Comparison of ENCODE assay signal across 10 mouse cellular contexts in genomic region chr19:15982926-15983738, GRCm38 (mm10). TPM values are rescaled to one million over a fixed set of nuclear protein-coding genes. Genes with fewer than 3 reads are reported as not detected.
A peak's percentile ranks its signal among the peaks of the same experiment; 100 is the strongest.
DNase-seq lines count a peak whose midpoint lies in the region; ATAC-seq lines count a peak whose summit lies in the region.
"Had no signal": no experiment of that assay in that cellular context is flagged by ENCODE, and none has a peak within 500 bp of the region (broad histone marks: within the 10 kb centered on the region; RNA-seq: fewer than 3 reads in every experiment).

No protein-coding gene starts in this region.

- H3K4me2 ChIP-seq in kidney, embryonic 14.5 days (replicated peaks; ENCODE audit: low read depth, low read length), result peak overlapping the region; percentile 21; the same call in 1 of the 2 replicates
- H3K4me2 ChIP-seq in hindbrain, embryonic 16.5 days (ENCODE audit: low read length), result peak overlapping the region; percentile 86
- H3K4me2 ChIP-seq in neural tube, embryonic 11.5 days (ENCODE audit: low read depth), result no peak overlapping the region

- ATAC-seq in kidney, embryonic 14.5 days (ENCODE audit: low FRiP score, low TSS enrichment), result no peak
- ATAC-seq in hindbrain, embryonic 16.5 days, result no peak
- no peak for ATAC-seq in neural tube, embryonic 11.5 days (ENCODE audit: insufficient read depth, low FRiP score, low TSS enrichment)

- H3K4me3 ChIP-seq in kidney, embryonic 14.5 days (ENCODE audit: low read length), result no peak overlapping the region
- peak overlapping the region; percentile 90 for H3K4me3 ChIP-seq in embryonic facial prominence, embryonic 10.5 days
- peak overlapping the region; percentile 68; the same call in 1 of the 2 replicates for H3K4me3 ChIP-seq in hindbrain, embryonic 16.5 days (ENCODE audit: low read length)
- no peak overlapping the region for H3K4me3 ChIP-seq in neural tube, embryonic 11.5 days (ENCODE audit: low read depth, low read length)

- no peaks in the 10 kb centered on the region for H3K9me3 ChIP-seq in kidney, embryonic 14.5 days (ENCODE audit: control insufficient read depth, low read length)
- H3K9me3 ChIP-seq in embryonic facial prominence, embryonic 10.5 days, result no peaks in the 10 kb centered on the region
- no peaks in the 10 kb centered on the region for H3K9me3 ChIP-seq in hindbrain, embryonic 16.5 days (ENCODE audit: control insufficient read depth, low read length)
- H3K9me3 ChIP-seq in neural tube, embryonic 11.5 days (ENCODE audit: control insufficient read depth, low read length), result no peaks in the 10 kb centered on the region

- DNase-seq in kidney, postnatal 25 days, result no peak
- peak; percentile 21 for DNase-seq in embryonic facial prominence, embryonic 10.5 days (ENCODE audit: low spot score)
- peak; percentile 36 for DNase-seq in neural tube, embryonic 11.5 days (ENCODE audit: low spot score)
- DNase-seq in adrenal gland, adult 8-10 months, result no peak
- DNase-seq in right cerebral cortex, postnatal 25 days, result no peak
- DNase-seq in adipocyte (ENCODE audit: low spot score), result no peak
- DNase-seq: gastrocnemius, postnatal 36 days; kidney, adult 8-10 months had no signal

- H3K27me3 ChIP-seq in kidney, embryonic 14.5 days (ENCODE audit: control insufficient read depth, insufficient read depth, low read length), result no peaks in the 10 kb centered on the region
- no peaks in the 10 kb centered on the region for H3K27me3 ChIP-seq in embryonic facial prominence, embryonic 10.5 days (replicated peaks; ENCODE audit: low read depth, poor library complexity, severe bottlenecking)
- H3K27me3 ChIP-seq in hindbrain, embryonic 16.5 days (replicated peaks; ENCODE audit: control insufficient read depth, insufficient read depth, low read length), result no peaks in the 10 kb centered on the region
- H3K27me3 ChIP-seq in neural tube, embryonic 11.5 days (ENCODE audit: control insufficient read depth, insufficient read depth, low read length), result no peaks in the 10 kb centered on the region

- H3K4me1 ChIP-seq in kidney, embryonic 14.5 days (ENCODE audit: control insufficient read depth, insufficient read depth, low read length), result peaks cover 6% of the 10 kb centered on the region; the same call in 1 of the 2 replicates
- H3K4me1 ChIP-seq in embryonic facial prominence, embryonic 10.5 days, result peaks cover 24% of the 10 kb centered on the region
- H3K4me1 ChIP-seq in hindbrain, embryonic 16.5 days (ENCODE audit: control insufficient read depth, insufficient read depth, low read depth, low read length), result peaks cover 20% of the 10 kb centered on the region
- H3K4me1 ChIP-seq in neural tube, embryonic 11.5 days (ENCODE audit: control insufficient read depth, insufficient read depth, low read length), result peaks cover 5% of the 10 kb centered on the region; the same call in 1 of the 2 replicates

- H3K27ac ChIP-seq in kidney, embryonic 14.5 days (ENCODE audit: low read depth, low read length), result no peak overlapping the region
- H3K27ac ChIP-seq in embryonic facial prominence, embryonic 10.5 days (replicated peaks), result no peak overlapping the region
- H3K27ac ChIP-seq in hindbrain, embryonic 16.5 days (ENCODE audit: low read depth, low read length), result no peak overlapping the region
- H3K27ac ChIP-seq in neural tube, embryonic 11.5 days (ENCODE audit: low read depth, low read length), result no peak overlapping the region

- H3K9ac ChIP-seq in kidney, embryonic 14.5 days (ENCODE audit: low read depth, low read length), result no peak overlapping the region
- no peak overlapping the region for H3K9ac ChIP-seq in hindbrain, embryonic 16.5 days (ENCODE audit: low read depth, low read length)
- H3K9ac ChIP-seq in neural tube, embryonic 11.5 days (ENCODE audit: low read length), result no peak overlapping the region

- 58% methylated on average over 10 of the region's 10 CpGs for WGBS in kidney, embryonic 14.5 days
- 48% methylated on average over 10 of the region's 10 CpGs for WGBS in embryonic facial prominence, embryonic 10.5 days
- 35% methylated on average over 9 of the region's 10 CpGs for WGBS in hindbrain, embryonic 16.5 days
- WGBS in neural tube, embryonic 11.5 days, result 38% methylated on average over 10 of the region's 10 CpGs

- H3K36me3 ChIP-seq in kidney, embryonic 14.5 days (ENCODE audit: control insufficient read depth, insufficient read depth, low read length), result peaks cover 13% of the 10 kb centered on the region; the same call in 1 of the 2 replicates
- H3K36me3 ChIP-seq in embryonic facial prominence, embryonic 10.5 days (replicated peaks), result peaks cover 37% of the 10 kb centered on the region
- no peaks in the 10 kb centered on the region for H3K36me3 ChIP-seq in hindbrain, embryonic 16.5 days (ENCODE audit: control insufficient read depth, insufficient read depth, low read length)
- H3K36me3 ChIP-seq in neural tube, embryonic 11.5 days (ENCODE audit: control insufficient read depth, insufficient read depth, low read length), result no peaks in the 10 kb centered on the region

RNA-seq across cellular contexts. Expression of gene Cep78, which starts 1.7 kb away (rescaled TPM):
- polyA plus RNA-seq in kidney, embryonic 14.5 days (2014; fragmentation: Nextera tagmentation; extraction: Ambion mirVana), result 20.2 and 36.0 TPM in 2 replicates
- 61.6 and 61.8 TPM in 2 replicates for polyA plus RNA-seq in embryonic facial prominence, embryonic 10.5 days (2016; fragmentation: Nextera tagmentation; extraction: Ambion mirVana)
- 24.1 and 24.4 TPM in 2 replicates for polyA plus RNA-seq in hindbrain, embryonic 16.5 days (2015; fragmentation: Nextera tagmentation; extraction: Ambion mirVana)
- polyA plus RNA-seq in neural tube, embryonic 11.5 days (2014; fragmentation: Nextera tagmentation; extraction: Ambion mirVana), result 50.9 and 54.8 TPM in 2 replicates
- 10 to 100 TPM in 2 of 4 experiments, 1 to 10 TPM in 2; 8.4 to 18.1 (median 11.0) TPM for total RNA-seq in adrenal gland, adult 8-10 months (2022)

RNA-seq across cellular contexts. Expression of gene Psat1, which starts 36.0 kb away (rescaled TPM):
- 88.6 and 116 TPM in 2 replicates for polyA plus RNA-seq in kidney, embryonic 14.5 days (2014; fragmentation: Nextera tagmentation; extraction: Ambion mirVana)
- 116 and 135 TPM in 2 replicates for polyA plus RNA-seq in embryonic facial prominence, embryonic 10.5 days (2016; fragmentation: Nextera tagmentation; extraction: Ambion mirVana)
- 88.3 and 93.2 TPM in 2 replicates for polyA plus RNA-seq in hindbrain, embryonic 16.5 days (2015; fragmentation: Nextera tagmentation; extraction: Ambion mirVana)
- polyA plus RNA-seq in neural tube, embryonic 11.5 days (2014; fragmentation: Nextera tagmentation; extraction: Ambion mirVana), result 112 and 115 TPM in 2 replicates
- 100 to 1,000 TPM in 1 of 4 experiments, 10 to 100 TPM in 3; 38.3 to 144 (median 66.5) TPM for total RNA-seq in adrenal gland, adult 8-10 months (2022)

Comparison
In these comparisons a context has a peak if more than half of its experiments do, and no peak if none do; other contexts are left out.
1. H3K4me3 ChIP-seq: peak in embryonic facial prominence, embryonic 10.5 days (single experiment) and hindbrain, embryonic 16.5 days (single experiment); none in kidney, embryonic 14.5 days (single experiment) and neural tube, embryonic 11.5 days (single experiment).
2. DNase-seq: peak in embryonic facial prominence, embryonic 10.5 days (single experiment) and neural tube, embryonic 11.5 days (single experiment); none in kidney, postnatal 25 days (0 of 2), adrenal gland, adult 8-10 months (single experiment), right cerebral cortex, postnatal 25 days (single experiment) and adipocyte (single experiment).